Mouse (Mus musculus) layer of hippocampus, adult 18-20 months (tissue): ENCODE measurements around the gene Gm12695. TPM values are rescaled to one million over a fixed set of nuclear protein-coding genes. Genes with fewer than 3 reads are reported as not detected.

Experiments
- DNase-seq, 2 experiments: peaks; one replicate each; pipeline ENCODE4 v3.0.0; 2022; ENCODE audit warnings: low spot score in 2 of 2
- long read RNA-seq: library from polyadenylated mRNA; stranded (forward); transcript quantifications from one replicate; pipeline ENCODE4 v2.0.0, GENCODE M21; 2021
- total RNA-seq, 2 experiments: library from RNA; stranded (reverse); gene quantifications; 2 replicates each; pipeline ENCODE4 v1.2.3; 2021

Gene Gm12695
- under 1 TPM in 1 of 2 experiments, not detected in 1; 0.23 TPM for total RNA-seq
- long read RNA-seq, result 0 reads

DNA sequence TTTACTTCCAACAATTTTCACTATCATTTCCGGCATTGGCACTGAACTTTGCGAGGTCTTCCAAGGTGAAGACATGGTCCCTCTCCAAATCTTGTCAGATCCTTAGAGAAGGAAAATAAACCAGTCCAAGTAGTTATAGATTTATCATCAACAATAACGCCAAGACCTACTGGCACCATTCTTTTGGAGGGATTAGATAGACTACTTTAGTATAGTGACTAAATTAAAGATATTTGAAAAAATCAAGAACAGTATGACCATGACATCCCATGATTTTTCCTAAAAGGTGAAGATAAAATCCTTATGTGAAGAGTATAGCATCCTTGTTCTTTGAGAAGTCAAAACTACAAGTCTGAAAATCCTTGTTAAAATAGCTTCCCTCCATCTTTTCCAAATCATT lies at the start of gene Gm12695:
Gene Gm12695, minus strand, starts transcription at position 101 of the 400 bp plus-strand sequence.
- DNase-seq, result no peak

GRCm38 (mm10) chr4:96825540-96826045 lies 40.6 kb upstream of the Gm12695 start:
- DNase-seq, result no peak

- no peak for DNase-seq
Observed at GRCm38 (mm10) chr4:96806824-96807808, 22.1 kb upstream of the Gm12695 start.

- peak in 1 of 2 experiments; percentile 79 for DNase-seq
Observed at GRCm38 (mm10) chr4:96799380-96800157, 14.6 kb upstream of the Gm12695 start.

GRCm38 (mm10) chr4:96797583-96797982 lies 12.6 kb upstream of the Gm12695 start:
- peak; percentile 4 to 44 for DNase-seq

GRCm38 (mm10) chr4:96791301-96791700 lies 6.3 kb upstream of the Gm12695 start:
- no peak for DNase-seq

DNA sequence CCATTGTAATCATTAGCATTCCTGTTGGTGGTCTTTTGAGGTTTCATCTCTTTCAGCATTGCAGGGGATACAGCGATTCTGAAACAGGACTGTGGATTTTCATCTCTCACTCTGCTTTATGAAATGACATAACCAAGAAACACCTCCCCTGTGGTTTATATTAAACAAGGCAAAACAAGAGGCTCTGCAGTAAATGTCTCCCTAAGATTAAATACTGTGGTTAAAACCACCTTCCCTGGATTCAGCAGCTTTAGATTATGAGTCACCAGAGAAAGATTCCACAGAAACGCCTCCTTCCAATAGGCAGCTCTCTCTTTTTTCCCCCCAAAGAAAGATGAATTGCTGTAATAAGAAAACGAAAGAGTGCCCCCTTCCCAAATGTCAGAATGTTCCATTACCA lies 4.9 kb upstream of the Gm12695 start:
- no peak for DNase-seq

- DNase-seq, result no peak
Observed at GRCm38 (mm10) chr4:96786610-96787009, 1.6 kb upstream of the Gm12695 start.

GRCm38 (mm10) chr4:96772966-96773566 lies 11.9 kb downstream of the Gm12695 start:
- DNase-seq, result no peak

DNA sequence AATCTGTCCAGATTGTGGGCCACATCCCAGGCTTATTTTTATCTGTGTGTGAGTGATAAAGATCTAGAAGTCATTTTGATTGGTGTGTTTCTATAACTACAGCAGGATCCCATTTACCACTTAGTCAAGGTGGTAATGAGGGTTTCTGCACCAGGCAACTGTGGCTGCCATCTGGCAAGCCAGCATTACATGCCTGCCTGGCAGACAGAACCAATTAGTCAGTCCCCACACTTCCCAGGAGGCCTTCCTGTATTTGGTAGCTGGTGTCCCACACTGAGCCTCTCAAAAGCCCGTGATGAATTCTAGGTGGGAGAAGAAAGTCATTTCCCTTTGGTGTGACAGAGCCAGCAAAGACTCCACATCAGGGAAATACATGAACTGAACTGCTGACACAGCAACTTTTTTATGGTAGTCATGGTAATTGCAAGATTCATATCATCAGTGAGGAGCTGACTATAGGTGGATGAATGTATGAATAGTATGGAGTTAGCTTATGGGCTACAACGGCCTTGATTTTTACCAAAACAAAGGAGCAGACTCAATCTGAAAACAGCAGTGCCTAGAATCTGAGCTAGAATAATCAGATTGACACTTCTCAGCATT lies 18.5 kb downstream of the Gm12695 start:
- DNase-seq, result peak; percentile 3 to 43

DNA sequence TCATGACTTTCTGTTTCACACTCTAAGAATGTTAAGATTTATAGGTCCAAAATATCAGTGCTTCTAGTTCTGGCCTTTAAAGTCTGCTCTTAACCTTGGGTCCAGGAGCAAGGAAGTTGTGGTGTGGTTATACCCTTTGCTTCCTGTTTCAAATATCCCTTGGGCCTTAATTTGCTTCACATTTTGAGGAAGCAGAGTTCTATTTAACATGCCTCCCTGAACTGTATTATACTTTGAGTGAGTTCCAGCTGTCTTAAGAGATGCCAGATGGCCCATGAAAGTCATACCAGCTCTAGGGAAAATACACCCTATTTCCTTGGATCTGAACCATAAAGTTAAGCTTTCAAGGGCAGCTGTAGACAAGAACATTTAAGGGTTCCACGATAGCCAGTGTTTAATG lies 33.0 kb downstream of the Gm12695 start:
- peak in 1 of 2 experiments; percentile 43 for DNase-seq

GRCm38 (mm10) chr4:96740472-96740871 lies 44.5 kb downstream of the Gm12695 start:
- DNase-seq, result no peak

GRCm38 (mm10) chr4:96729256-96729655 lies 55.7 kb downstream of the Gm12695 start:
- DNase-seq, result no peak

- DNase-seq, result no peak
Observed at GRCm38 (mm10) chr4:96728211-96728610, 56.8 kb downstream of the Gm12695 start.

- no peak for DNase-seq
Observed at GRCm38 (mm10) chr4:96725415-96726055, 59.5 kb downstream of the Gm12695 start.

GRCm38 (mm10) chr4:96722301-96722700 lies 62.7 kb downstream of the Gm12695 start:
- DNase-seq, result no peak

GRCm38 (mm10) chr4:96718977-96719966 lies 65.7 kb downstream of the Gm12695 start:
- DNase-seq, result peak; percentile 66 to 77

GRCm38 (mm10) chr4:96718503-96718902 lies 66.5 kb downstream of the Gm12695 start:
- DNase-seq, result peak in 1 of 2 experiments; percentile 35
